Mouse (Mus musculus) ES-Bruce4 (cell line): ENCODE measurements around the gene Ikbkg.

Source experiments
- CTCF ChIP-seq: IDR thresholded peaks from one replicate; pipeline ENCODE4 v1.8.1; 2011; ENCODE audit warnings: low read depth, low read length
- EP300 ChIP-seq: IDR thresholded peaks from 2 replicates; pipeline ENCODE4 v1.6.1; 2011; ENCODE audit warnings: low read depth, low read length; ENCODE audit not compliant: insufficient read depth
- POLR2A ChIP-seq: IDR thresholded peaks from one replicate; pipeline ENCODE4 v1.8.1; 2011; ENCODE audit warnings: low read length; ENCODE audit not compliant: insufficient read depth

- TF ChIP-seq CTCF (no peak), EP300 (no peak), POLR2A (no peak)
Measured at GRCm38 (mm10) chrX:74452773-74453172, 59.7 kb downstream of the Ikbkg start.
